ENCODE assay signal across 10 mouse cellular contexts in genomic region chr14:121636935-121637510, GRCm38 (mm10).
DNase-seq lines count a peak whose midpoint lies in the region; ATAC-seq lines count a peak whose summit lies in the region.
"Had no signal": no experiment of that assay in that cellular context is flagged by ENCODE, and none has a peak within 500 bp of the region (broad histone marks: within the 10 kb centered on the region; RNA-seq: fewer than 3 reads in every experiment).

No protein-coding gene starts in this region.

- H3K4me3 ChIP-seq in heart, embryonic 13.5 days: no peak overlapping the region
- no peak overlapping the region for H3K4me3 ChIP-seq in heart, embryonic 12.5 days
- H3K4me3 ChIP-seq in midbrain, embryonic 10.5 days: no peak overlapping the region
- no peak overlapping the region for H3K4me3 ChIP-seq in midbrain, embryonic 15.5 days
- H3K4me3 ChIP-seq: layer of hippocampus, adult 2 months; neural tube, embryonic 15.5 days had no signal

- peaks cover 27% of the 10 kb centered on the region for H3K36me3 ChIP-seq in heart, embryonic 13.5 days
- H3K36me3 ChIP-seq in heart, embryonic 12.5 days: peaks cover 21% of the 10 kb centered on the region
- peaks cover 7% of the 10 kb centered on the region for H3K36me3 ChIP-seq in midbrain, embryonic 10.5 days
- H3K36me3 ChIP-seq in midbrain, embryonic 15.5 days (replicated peaks): peaks cover 8% of the 10 kb centered on the region; the same call in 1 of the 2 replicates

- 0 out of 2 replicates have a peak, but pooled peaks cover 2% of the 10 kb centered on the region for H3K4me1 ChIP-seq in heart, embryonic 13.5 days
- no peaks in the 10 kb centered on the region for H3K4me1 ChIP-seq in heart, embryonic 12.5 days (replicated peaks)
- H3K4me1 ChIP-seq in midbrain, embryonic 10.5 days: no peaks in the 10 kb centered on the region
- H3K4me1 ChIP-seq in midbrain, embryonic 15.5 days: no peaks in the 10 kb centered on the region
- H3K4me1 ChIP-seq: neural tube, embryonic 15.5 days had no signal

- no peak overlapping the region for H3K4me2 ChIP-seq in heart, embryonic 13.5 days
- H3K4me2 ChIP-seq in heart, embryonic 12.5 days: no peak overlapping the region
- no peak overlapping the region for H3K4me2 ChIP-seq in midbrain, embryonic 15.5 days
- H3K4me2 ChIP-seq: neural tube, embryonic 15.5 days had no signal

- 0 out of 2 replicates have a peak overlapping the region, but pooled peaks have one; percentile 5 for H3K27ac ChIP-seq in heart, embryonic 13.5 days (replicated peaks)
- no peak overlapping the region for H3K27ac ChIP-seq in heart, embryonic 12.5 days (ENCODE audit: poor library complexity, severe bottlenecking)
- no peak overlapping the region for H3K27ac ChIP-seq in midbrain, embryonic 10.5 days (replicated peaks)
- no peak overlapping the region for H3K27ac ChIP-seq in midbrain, embryonic 15.5 days
- H3K27ac ChIP-seq: neural tube, embryonic 15.5 days had no signal

- DNase-seq in urinary bladder, postnatal 25 days (ENCODE audit: low spot score): peak; percentile 38
- no peak for DNase-seq in urinary bladder, adult 2 months (ENCODE audit: low spot score)
- peak; percentile 48 to 54 for DNase-seq in left cerebral cortex, postnatal 14 days (ENCODE audit: low spot score in 2 of 2)
- DNase-seq in midbrain, embryonic 10.5 days (ENCODE audit: low spot score): no peak

- WGBS in heart, embryonic 13.5 days: 69% methylated on average over 12 of the region's 12 CpGs
- WGBS in heart, embryonic 12.5 days: 67% methylated on average over 12 of the region's 12 CpGs
- WGBS in midbrain, embryonic 10.5 days: 92% methylated on average over 12 of the region's 12 CpGs
- WGBS in midbrain, embryonic 15.5 days: 90% methylated on average over 12 of the region's 12 CpGs

- no peaks in the 10 kb centered on the region for H3K9me3 ChIP-seq in heart, embryonic 13.5 days
- H3K9me3 ChIP-seq in heart, embryonic 12.5 days (replicated peaks): no peaks in the 10 kb centered on the region
- H3K9me3 ChIP-seq in midbrain, embryonic 10.5 days (replicated peaks): no peaks in the 10 kb centered on the region
- no peaks in the 10 kb centered on the region for H3K9me3 ChIP-seq in midbrain, embryonic 15.5 days
- H3K9me3 ChIP-seq: neural tube, embryonic 15.5 days had no signal

- no peak overlapping the region for H3K9ac ChIP-seq in heart, embryonic 13.5 days
- H3K9ac ChIP-seq in heart, embryonic 12.5 days: no peak overlapping the region
- H3K9ac ChIP-seq in midbrain, embryonic 15.5 days: no peak overlapping the region
- H3K9ac ChIP-seq: neural tube, embryonic 15.5 days had no signal

- H3K27me3 ChIP-seq in heart, embryonic 13.5 days (replicated peaks): no peaks in the 10 kb centered on the region
- no peaks in the 10 kb centered on the region for H3K27me3 ChIP-seq in heart, embryonic 12.5 days (replicated peaks)
- H3K27me3 ChIP-seq in midbrain, embryonic 10.5 days (ENCODE audit: low read depth, poor library complexity, severe bottlenecking): no peaks in the 10 kb centered on the region
- no peaks in the 10 kb centered on the region for H3K27me3 ChIP-seq in midbrain, embryonic 15.5 days (replicated peaks)
- H3K27me3 ChIP-seq: neural tube, embryonic 15.5 days had no signal

- intact Hi-C loops in left cerebral cortex, postnatal 14 days (cut with DNase I): no loop called here

- no peak for ATAC-seq in heart, embryonic 13.5 days (ENCODE audit: extremely low read depth, insufficient number of reproducible peaks, low FRiP score, low TSS enrichment)
- no peak for ATAC-seq in heart, embryonic 12.5 days (ENCODE audit: insufficient number of reproducible peaks, low FRiP score)
- no peak for ATAC-seq in midbrain, embryonic 15.5 days (replicated peaks)
- ATAC-seq in monocyte, adult 5-6 weeks (replicated peaks; ENCODE audit: insufficient number of reproducible peaks, low FRiP score, low TSS enrichment, poor library complexity, severe bottlenecking): no peak

Comparison
In these comparisons a context has a peak if more than half of its experiments do, and no peak if none do; other contexts are left out.
1. DNase-seq: peak in urinary bladder, postnatal 25 days (single experiment) and left cerebral cortex, postnatal 14 days (2 of 2); none in urinary bladder, adult 2 months (single experiment) and midbrain, embryonic 10.5 days (single experiment).